Mouse (Mus musculus): ENCODE results near the gene Krtap14.
A peak's percentile ranks its signal among the peaks of the same experiment; 100 is the strongest.

The Krtap14 gene

GRCm38 (mm10) chr16:88826095-88826652 is at the start of gene Krtap14:
Gene Krtap14, minus strand, starts transcription at chr16:88826145.
- DNase-seq (ENCODE audit: low spot score): peak; percentile 13

- no peak for DNase-seq (ENCODE audit: low spot score)
Observed at GRCm38 (mm10) chr16:88874169-88874568, 48.2 kb upstream of the Krtap14 start, which contains the start of gene Krtap19-2. Gene Krtap19-2, minus strand, starts transcription at chr16:88874269.

- no peak for DNase-seq (ENCODE audit: low spot score)
Observed at GRCm38 (mm10) chr16:88869311-88869710, 43.4 kb upstream of the Krtap14 start, which contains the start of gene Krtap19-1. Gene Krtap19-1, minus strand, starts transcription at chr16:88869411.

GRCm38 (mm10) chr16:88864887-88865407 is 39.0 kb upstream of the Krtap14 start:
- DNase-seq (ENCODE audit: low spot score): no peak

- peak; percentile 70 for DNase-seq (ENCODE audit: low spot score)
Observed at GRCm38 (mm10) chr16:88851450-88851849, 25.5 kb upstream of the Krtap14 start.

GRCm38 (mm10) chr16:88848558-88848957 is 22.6 kb upstream of the Krtap14 start:
- no peak for DNase-seq (ENCODE audit: low spot score)

GRCm38 (mm10) chr16:88847363-88847762 is 21.4 kb upstream of the Krtap14 start:
- no peak for DNase-seq (ENCODE audit: low spot score)

GRCm38 (mm10) chr16:88826978-88827377 is 1.0 kb upstream of the Krtap14 start:
- peak; percentile 57 for DNase-seq (ENCODE audit: low spot score)

GRCm38 (mm10) chr16:88823736-88824135 is 2.2 kb downstream of the Krtap14 start:
- peak; percentile 71 for DNase-seq (ENCODE audit: low spot score)

- DNase-seq (ENCODE audit: low spot score): no peak
Observed at GRCm38 (mm10) chr16:88820066-88820465, 5.9 kb downstream of the Krtap14 start, which contains the start of gene Krtap15. Gene Krtap15, plus strand, starts transcription at chr16:88820215.

GRCm38 (mm10) chr16:88811827-88812226 is 14.1 kb downstream of the Krtap14 start, which contains the start of gene Gm20741:
Gene Gm20741, minus strand, starts transcription at chr16:88812220.
- DNase-seq (ENCODE audit: low spot score): no peak

GRCm38 (mm10) chr16:88786786-88787185 is 39.2 kb downstream of the Krtap14 start:
- DNase-seq (ENCODE audit: low spot score): no peak

GRCm38 (mm10) chr16:88777596-88777995 is 48.3 kb downstream of the Krtap14 start, which contains the start of gene Gm5965:
Gene Gm5965, plus strand, starts transcription at chr16:88777896.
- DNase-seq (ENCODE audit: low spot score): no peak

GRCm38 (mm10) chr16:88774106-88774505 is 51.8 kb downstream of the Krtap14 start, which contains the start of gene 2310057N15Rik:
Gene 2310057N15Rik, minus strand, starts transcription at chr16:88774206.
- no peak for DNase-seq (ENCODE audit: low spot score)

Measured in embryo, embryonic 10 days (tissue).